Mouse (Mus musculus): ENCODE results near the gene Tspan11.

DNA sequence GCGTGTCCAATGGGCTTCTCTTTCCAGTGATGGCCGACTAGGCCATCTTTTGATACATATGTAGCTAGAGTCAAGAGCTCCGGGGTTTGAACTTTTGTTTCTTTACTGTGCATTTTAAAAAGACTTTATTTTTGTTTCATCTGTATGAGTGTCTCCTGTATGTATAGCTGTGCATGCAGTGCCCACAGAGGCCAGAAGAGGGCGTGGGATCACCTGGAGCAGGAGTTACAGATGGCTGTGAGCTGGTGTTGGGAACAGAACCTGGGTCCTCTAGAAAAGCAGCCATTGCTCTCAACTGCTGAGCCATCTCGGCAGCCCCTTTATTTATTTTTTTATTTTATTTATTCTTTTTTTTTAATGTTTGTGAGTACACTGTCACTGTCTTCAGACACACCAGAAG, 109.5 kb downstream of the Tspan11 start:
- TF ChIP-seq ZNF384 (IDR thresholded peaks at IDR 0.05; ENCODE audit: low read depth, low read length), result no peak
- TF ChIP-seq MAFK (IDR thresholded peaks at IDR 0.05; ENCODE audit: insufficient read depth, low read depth, low read length), result no peak
- TF ChIP-seq ZC3H11A (IDR thresholded peaks at IDR 0.05; ENCODE audit: borderline replicate concordance, low read depth, low read length), result no peak
- TF ChIP-seq HCFC1 (IDR thresholded peaks at IDR 0.05; ENCODE audit: borderline replicate concordance, insufficient read depth, low read length), result no peak

Measured in ES-E14 (cell line).